Mouse (Mus musculus) erythroblast, embryonic 14.5 days (primary cell): ENCODE data around the gene Trmt5. TPM values are rescaled to one million over a fixed set of nuclear protein-coding genes. Genes with fewer than 3 reads are reported as not detected.
A peak's percentile ranks its signal among the peaks of the same experiment; 100 is the strongest.

Experiments used
- H3K27me3 ChIP-seq: 2 replicates; pipeline ENCODE4 v1.6.1; 2012; ENCODE audit warnings: inconsistent platforms; ENCODE audit not compliant: control insufficient read depth
- H3K36me3 ChIP-seq: 2 replicates; pipeline ENCODE4 v1.6.1; 2012; ENCODE audit warnings: mild to moderate bottlenecking, inconsistent platforms; ENCODE audit not compliant: control insufficient read depth
- H3K4me1 ChIP-seq: 2 replicates; pipeline ENCODE4 v1.6.1; 2012; ENCODE audit warnings: inconsistent platforms; ENCODE audit not compliant: control insufficient read depth
- H3K4me3 ChIP-seq: replicated peaks from 2 replicates; pipeline ENCODE3; 2012; ENCODE audit warnings: moderate library complexity, mild to moderate bottlenecking, inconsistent platforms
- H3K9me3 ChIP-seq: 2 replicates; pipeline ENCODE4 v1.6.1; 2012; ENCODE audit warnings: low read length, inconsistent platforms, mixed read lengths; ENCODE audit not compliant: control insufficient read depth
- GATA1 ChIP-seq: IDR thresholded peaks from 2 replicates; pipeline ENCODE4 v1.6.1; 2012; ENCODE audit warnings: low read length, inconsistent platforms, mixed read lengths
- TAL1 ChIP-seq: IDR thresholded peaks from 3 replicates; pipeline ENCODE4 v1.6.1; 2012; ENCODE audit warnings: low read length, inconsistent platforms, mixed read lengths
- polyA plus RNA-seq: library from polyadenylated mRNA; stranded (reverse); fragments of >175 nt; gene quantifications from 2 replicates; pipeline ENCODE4 v1.2.3, GENCODE M21; 2012

Gene Trmt5
- polyA plus RNA-seq, 1 experiment: 0.06 TPM

- no peak overlapping the region for H3K4me3 ChIP-seq
- H3K27me3 ChIP-seq: no peaks in the 10 kb centered on the region
- TF ChIP-seq GATA1 (no peak), TAL1 (no peak)
- peaks cover 34% of the 10 kb centered on the region for H3K4me1 ChIP-seq
- no peaks in the 10 kb centered on the region for H3K9me3 ChIP-seq
- H3K36me3 ChIP-seq: peaks cover 3% of the 10 kb centered on the region
These were observed 2.1 kb upstream of the Trmt5 start for GRCm38 (mm10) chr12:73288626-73289025.

GRCm38 (mm10) chr12:73287609-73288008 lies 1.1 kb upstream of the Trmt5 start:
- H3K4me1 ChIP-seq: peaks cover 34% of the 10 kb centered on the region
- peak overlapping the region; percentile 94 for H3K4me3 ChIP-seq
- H3K36me3 ChIP-seq: peaks cover 6% of the 10 kb centered on the region
- TF ChIP-seq TAL1 (no peak), GATA1 (no peak)
- H3K27me3 ChIP-seq: no peaks in the 10 kb centered on the region
- H3K9me3 ChIP-seq: no peaks in the 10 kb centered on the region

GRCm38 (mm10) chr12:73274921-73275320 lies 11.6 kb downstream of the Trmt5 start:
- no peak for TF ChIP-seq TAL1
- no peak for TF ChIP-seq GATA1
- H3K36me3 ChIP-seq: peaks cover 30% of the 10 kb centered on the region

DNA sequence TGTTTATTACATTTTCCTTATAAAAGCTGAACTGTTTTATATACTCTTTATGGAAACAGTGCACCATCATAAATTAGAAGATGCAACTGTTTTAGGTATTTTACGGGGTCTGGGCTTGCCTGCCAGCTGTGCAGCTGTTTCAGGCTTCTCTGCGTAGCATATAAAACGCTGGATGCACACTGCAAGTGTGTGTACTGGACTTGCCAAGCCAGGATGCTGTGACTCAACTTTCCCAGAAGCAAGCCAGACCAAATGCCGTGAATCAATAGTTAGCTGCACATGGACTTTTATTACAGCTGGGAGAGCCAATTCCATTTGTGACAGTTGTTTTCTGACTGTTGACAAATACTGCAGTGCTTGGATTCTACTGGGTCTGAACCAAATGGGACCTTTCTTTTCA lies 16.6 kb downstream of the Trmt5 start:
- Histone ChIP-seq H3K9me3 (no peaks in the 10 kb centered on the region), H3K27me3 (no peaks in the 10 kb centered on the region), H3K36me3 (peaks cover 4% of the 10 kb centered on the region), H3K4me1 (no peaks in the 10 kb centered on the region), H3K4me3 (no peak overlapping the region)
- TF ChIP-seq GATA1 (no peak), TAL1 (no peak)

More at GRCm38 (mm10) chr12:73274921-73275320, 11.6 kb downstream of the Trmt5 start:
- H3K9me3 ChIP-seq: 0 out of 2 replicates have a peak, but pooled peaks cover 2% of the 10 kb centered on the region
- H3K4me1 ChIP-seq: no peaks in the 10 kb centered on the region
- H3K4me3 ChIP-seq: no peak overlapping the region
- H3K27me3 ChIP-seq: no peaks in the 10 kb centered on the region

- Histone ChIP-seq H3K4me3 (no peak overlapping the region), H3K36me3 (peaks cover 3% of the 10 kb centered on the region; the same call in 1 of the 2 replicates), H3K4me1 (no peaks in the 10 kb centered on the region), H3K9me3 (no peaks in the 10 kb centered on the region), H3K27me3 (no peaks in the 10 kb centered on the region)
- TF ChIP-seq TAL1: no peak
- no peak for TF ChIP-seq GATA1
These were observed 17.0 kb downstream of the Trmt5 start for GRCm38 (mm10) chr12:73269531-73269930.

GRCm38 (mm10) chr12:73268497-73268896 lies 18.0 kb downstream of the Trmt5 start:
- Histone ChIP-seq H3K4me1 (no peaks in the 10 kb centered on the region), H3K4me3 (no peak overlapping the region), H3K36me3 (peaks cover 3% of the 10 kb centered on the region; the same call in 1 of the 2 replicates), H3K9me3 (no peaks in the 10 kb centered on the region), H3K27me3 (no peaks in the 10 kb centered on the region)
- no peak for TF ChIP-seq GATA1
- no peak for TF ChIP-seq TAL1

- no peak for TF ChIP-seq TAL1
- TF ChIP-seq GATA1: no peak
- Histone ChIP-seq H3K4me3 (no peak overlapping the region), H3K4me1 (no peaks in the 10 kb centered on the region), H3K36me3 (no peaks in the 10 kb centered on the region), H3K27me3 (no peaks in the 10 kb centered on the region), H3K9me3 (no peaks in the 10 kb centered on the region)
These were observed 19.9 kb downstream of the Trmt5 start for GRCm38 (mm10) chr12:73266597-73266996.

DNA sequence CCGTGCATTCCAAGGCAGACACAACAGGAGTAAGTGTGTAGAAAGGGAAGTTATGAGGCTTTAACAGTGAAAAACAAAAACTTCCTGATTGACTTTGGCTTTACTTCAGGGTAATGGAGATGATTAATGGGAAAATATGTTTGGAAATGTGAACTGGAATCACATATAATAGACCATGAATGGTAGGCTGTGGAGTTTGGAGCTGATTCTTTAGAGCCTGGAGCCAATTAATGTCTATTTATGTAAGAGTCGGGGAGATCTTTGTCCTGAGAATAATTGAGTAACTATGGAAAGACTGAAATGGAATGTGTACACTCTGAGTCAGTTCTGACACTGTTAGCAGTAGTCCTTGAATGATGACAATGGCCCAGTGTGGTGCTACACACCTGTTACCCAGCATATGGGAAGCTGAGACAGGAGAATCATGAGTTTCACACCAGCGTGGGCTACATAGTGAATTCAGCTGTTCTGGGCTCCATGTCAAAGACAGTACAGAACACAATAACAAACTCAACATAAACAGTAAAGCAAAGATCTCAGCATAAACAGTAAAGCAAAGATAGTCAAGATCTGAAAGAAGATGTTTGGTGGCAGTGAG lies 21.0 kb downstream of the Trmt5 start:
- H3K27me3 ChIP-seq: no peaks in the 10 kb centered on the region
- H3K9me3 ChIP-seq: no peaks in the 10 kb centered on the region
- no peaks in the 10 kb centered on the region for H3K4me1 ChIP-seq
- H3K36me3 ChIP-seq: no peaks in the 10 kb centered on the region
- no peak for TF ChIP-seq GATA1
- TF ChIP-seq TAL1: no peak
- H3K4me3 ChIP-seq: no peak overlapping the region

DNA sequence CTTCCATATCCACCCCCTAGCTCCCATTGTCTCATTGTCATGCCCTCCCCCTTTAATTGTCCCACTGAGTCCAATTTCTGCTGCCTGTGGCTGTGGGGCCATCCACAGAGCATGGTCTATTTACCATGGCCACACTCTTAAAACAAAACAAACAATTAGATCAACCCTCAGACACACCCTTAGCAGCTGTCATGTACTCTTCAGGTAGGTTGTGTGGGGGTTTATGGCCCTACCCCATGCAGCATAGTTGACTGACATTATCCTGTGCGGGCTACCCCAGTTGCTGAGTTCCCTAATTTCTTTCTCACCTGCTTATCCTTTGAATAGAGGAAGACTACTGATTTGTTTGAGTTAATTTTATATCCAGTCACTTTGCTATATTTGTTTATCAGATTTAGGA lies 26.2 kb downstream of the Trmt5 start:
- H3K4me3 ChIP-seq: no peak overlapping the region

GRCm38 (mm10) chr12:73259269-73259668 lies 27.2 kb downstream of the Trmt5 start:
- TF ChIP-seq GATA1 (no peak), TAL1 (no peak)
- no peak overlapping the region for H3K4me3 ChIP-seq
- no peaks in the 10 kb centered on the region for H3K9me3 ChIP-seq
- H3K4me1 ChIP-seq: no peaks in the 10 kb centered on the region
- no peaks in the 10 kb centered on the region for H3K36me3 ChIP-seq
- no peaks in the 10 kb centered on the region for H3K27me3 ChIP-seq

More for the DNA sequence above, 26.2 kb downstream of the Trmt5 start:
- H3K36me3 ChIP-seq: no peaks in the 10 kb centered on the region
- no peaks in the 10 kb centered on the region for H3K9me3 ChIP-seq
- H3K27me3 ChIP-seq: no peaks in the 10 kb centered on the region
- no peaks in the 10 kb centered on the region for H3K4me1 ChIP-seq
- TF ChIP-seq GATA1 (no peak), TAL1 (no peak)
